ENCODE assay signal across 20 mouse cellular contexts in genomic region chr16:9999926-10000325, GRCm38 (mm10). TPM values are rescaled to one million over a fixed set of nuclear protein-coding genes. Genes with fewer than 3 reads are reported as not detected.
"Had no signal": no experiment of that assay in that cellular context is flagged by ENCODE, and none has a peak within 500 bp of the region (broad histone marks: within the 10 kb centered on the region; RNA-seq: fewer than 3 reads in every experiment).

No protein-coding gene starts in this region.

- H3K36me3 ChIP-seq: liver, embryonic 15.5 days; lung, embryonic 15.5 days; midbrain, embryonic 12.5 days; midbrain, embryonic 15.5 days; neural tube, embryonic 12.5 days; stomach, embryonic 15.5 days had no signal

- DNase-seq: liver, postnatal 0 days; lung, adult 2 months; lung, postnatal 14 days; lung, postnatal 36 days; right cerebral cortex, postnatal 14 days; thymus, adult 2 months; thymus, postnatal 25 days; thymus, postnatal 4 days had no signal

- H3K4me1 ChIP-seq: liver, embryonic 15.5 days; lung, embryonic 15.5 days; megakaryocyte, embryonic 14.5 days had no signal

- H3K9ac ChIP-seq: liver, embryonic 15.5 days; liver, postnatal 0 days; lung, embryonic 15.5 days; midbrain, embryonic 12.5 days; midbrain, embryonic 15.5 days; neural tube, embryonic 12.5 days; stomach, embryonic 15.5 days had no signal

- H3K4me3 ChIP-seq: liver, embryonic 15.5 days; lung, embryonic 15.5 days; megakaryocyte, embryonic 14.5 days; midbrain, embryonic 12.5 days; midbrain, embryonic 15.5 days; neural tube, embryonic 12.5 days; stomach, embryonic 15.5 days had no signal

- H3K27ac ChIP-seq: liver, embryonic 15.5 days; lung, embryonic 15.5 days; macrophage; midbrain, embryonic 12.5 days; midbrain, embryonic 15.5 days; neural tube, embryonic 12.5 days; stomach, embryonic 15.5 days; stomach, postnatal 0 days had no signal

- H3K4me2 ChIP-seq: liver, embryonic 15.5 days; lung, embryonic 15.5 days; midbrain, embryonic 12.5 days; midbrain, embryonic 15.5 days; neural tube, embryonic 12.5 days; stomach, embryonic 15.5 days had no signal

- H3K9me3 ChIP-seq: liver, embryonic 15.5 days; lung, embryonic 15.5 days; midbrain, embryonic 12.5 days; midbrain, embryonic 15.5 days; neural tube, embryonic 12.5 days; stomach, embryonic 15.5 days had no signal

- ATAC-seq: liver, postnatal 0 days; lung, postnatal 0 days; midbrain, embryonic 15.5 days had no signal

RNA-seq across cellular contexts. Expression of gene Grin2a, which starts 4.6 kb away (rescaled TPM):
- total RNA-seq: megakaryocyte progenitor cell, adult 5-6 weeks; monocyte, adult 5-6 weeks had no signal
- polyA plus RNA-seq: liver, embryonic 15.5 days; liver, postnatal 0 days; macrophage; stomach, postnatal 0 days had no signal
